Mouse (Mus musculus) gastrocnemius, postnatal 4 days (tissue): ENCODE results near the gene Tnik. TPM values are rescaled to one million over a fixed set of nuclear protein-coding genes. Genes with fewer than 3 reads are reported as not detected.
A peak's percentile ranks its signal among the peaks of the same experiment; 100 is the strongest.

Experiments
- DNase-seq, 2 experiments: peaks; one replicate each; pipeline ENCODE4 v3.0.0; 2021 to 2022; ENCODE audit warnings: low spot score in 2 of 2, mixed read lengths in 2 of 2
- total RNA-seq, 2 experiments: library from RNA; stranded (reverse); gene quantifications; 2 replicates each; pipeline ENCODE4 v1.2.3; 2021

The Tnik gene
- total RNA-seq, 2 experiments from 2014 or later, result 75.8 to 77.6 TPM

GRCm38 (mm10) chr3:28263948-28264840 is 1.2 kb downstream of the Tnik start:
- DNase-seq, result peak in 1 of 2 experiments; percentile 16

GRCm38 (mm10) chr3:28264841-28265150 is 1.8 kb downstream of the Tnik start:
- DNase-seq, result no peak

- DNase-seq, result no peak
These were observed 2.2 kb downstream of the Tnik start for GRCm38 (mm10) chr3:28265183-28265582.

GRCm38 (mm10) chr3:28265656-28266055 is 2.6 kb downstream of the Tnik start:
- no peak for DNase-seq

GRCm38 (mm10) chr3:28267211-28267610 is 4.2 kb downstream of the Tnik start:
- no peak for DNase-seq

GRCm38 (mm10) chr3:28269716-28270115 is 6.7 kb downstream of the Tnik start:
- no peak for DNase-seq

- DNase-seq, result no peak
These were observed 8.9 kb downstream of the Tnik start for GRCm38 (mm10) chr3:28271884-28272283.

GRCm38 (mm10) chr3:28274763-28275162 is 11.7 kb downstream of the Tnik start:
- no peak for DNase-seq

- DNase-seq, result no peak
These were observed 26.7 kb downstream of the Tnik start for GRCm38 (mm10) chr3:28289693-28290092.

GRCm38 (mm10) chr3:28301378-28301777 is 38.4 kb downstream of the Tnik start:
- no peak for DNase-seq

GRCm38 (mm10) chr3:28303915-28304314 is 40.9 kb downstream of the Tnik start:
- no peak for DNase-seq

- DNase-seq, result no peak
These were observed 43.8 kb downstream of the Tnik start for GRCm38 (mm10) chr3:28306852-28307251.

- DNase-seq, result no peak
These were observed 51.4 kb downstream of the Tnik start for GRCm38 (mm10) chr3:28314438-28314837.

- no peak for DNase-seq
These were observed 54.3 kb downstream of the Tnik start for GRCm38 (mm10) chr3:28317339-28317738.

- DNase-seq, result no peak
These were observed 58.6 kb downstream of the Tnik start for GRCm38 (mm10) chr3:28321635-28322034.

GRCm38 (mm10) chr3:28325613-28326233 is 62.7 kb downstream of the Tnik start:
- no peak for DNase-seq

- no peak for DNase-seq
These were observed 69.3 kb downstream of the Tnik start for GRCm38 (mm10) chr3:28332316-28332715.

- DNase-seq, result peak in 1 of 2 experiments; percentile 61
These were observed 70.9 kb downstream of the Tnik start for GRCm38 (mm10) chr3:28333869-28334268.

GRCm38 (mm10) chr3:28334547-28334946 is 71.5 kb downstream of the Tnik start:
- DNase-seq, result no peak

GRCm38 (mm10) chr3:28340071-28340470 is 77.1 kb downstream of the Tnik start:
- no peak for DNase-seq

GRCm38 (mm10) chr3:28343204-28343603 is 80.2 kb downstream of the Tnik start:
- DNase-seq, result no peak

- DNase-seq, result no peak
These were observed 80.6 kb downstream of the Tnik start for GRCm38 (mm10) chr3:28343661-28344060.

GRCm38 (mm10) chr3:28345446-28345845 is 82.4 kb downstream of the Tnik start:
- DNase-seq, result no peak
